In genomic region chr2:120049632-120050274, GRCm38 (mm10) we compare ENCODE assay signal across 9 mouse cellular contexts. TPM values are rescaled to one million over a fixed set of nuclear protein-coding genes. Genes with fewer than 3 reads are reported as not detected.
DNase-seq lines count a peak whose midpoint lies in the region; ATAC-seq lines count a peak whose summit lies in the region.
"Had no signal": no experiment of that assay in that cellular context is flagged by ENCODE, and none has a peak within 500 bp of the region (broad histone marks: within the 10 kb centered on the region; RNA-seq: fewer than 3 reads in every experiment).

No protein-coding gene starts in this region.

- H3K4me2 ChIP-seq in intestine, embryonic 14.5 days (ENCODE audit: low read length), result no peak overlapping the region
- H3K4me2 ChIP-seq in intestine, embryonic 15.5 days (replicated peaks), result no peak overlapping the region
- H3K4me2 ChIP-seq in heart, embryonic 12.5 days, result no peak overlapping the region
- H3K4me2 ChIP-seq in limb, embryonic 11.5 days (ENCODE audit: low read depth, severe bottlenecking), result no peak overlapping the region
- H3K4me2 ChIP-seq: embryonic facial prominence, embryonic 12.5 days had no signal

- peak; percentile 67 for DNase-seq in intestine, embryonic 14.5 days (ENCODE audit: low spot score)
- peak; percentile 46 to 48 for DNase-seq in B cell, adult 2 months
- peak; percentile 71 for DNase-seq in NIH3T3 (ENCODE audit: low read depth)
- peak; percentile 61 for DNase-seq in limb, embryonic 11.5 days (ENCODE audit: low spot score)
- peak; percentile 34 for DNase-seq in retina, postnatal 1 day
- DNase-seq in frontal cortex, postnatal 14 days (ENCODE audit: low spot score in 2 of 2), result no peak

- H3K4me1 ChIP-seq in intestine, embryonic 14.5 days (replicated peaks; ENCODE audit: control insufficient read depth, insufficient read depth, low read length), result peaks cover 9% of the 10 kb centered on the region; the same call in 1 of the 2 replicates
- H3K4me1 ChIP-seq in intestine, embryonic 15.5 days (replicated peaks), result peaks cover 23% of the 10 kb centered on the region
- H3K4me1 ChIP-seq in heart, embryonic 12.5 days (replicated peaks), result peaks cover 11% of the 10 kb centered on the region
- H3K4me1 ChIP-seq in limb, embryonic 11.5 days (ENCODE audit: control insufficient read depth, insufficient read depth, low read length), result no peaks in the 10 kb centered on the region

- H3K9ac ChIP-seq in intestine, embryonic 14.5 days (ENCODE audit: low read length), result no peak overlapping the region
- no peak overlapping the region for H3K9ac ChIP-seq in intestine, embryonic 15.5 days
- no peak overlapping the region for H3K9ac ChIP-seq in heart, embryonic 12.5 days
- no peak overlapping the region; the same call in 1 of the 2 replicates for H3K9ac ChIP-seq in limb, embryonic 11.5 days (ENCODE audit: low read length)
- H3K9ac ChIP-seq: embryonic facial prominence, embryonic 12.5 days had no signal

- H3K4me3 ChIP-seq in intestine, embryonic 14.5 days (ENCODE audit: low read depth, low read length), result no peak overlapping the region
- H3K4me3 ChIP-seq in intestine, embryonic 15.5 days (replicated peaks), result no peak overlapping the region
- no peak overlapping the region for H3K4me3 ChIP-seq in heart, embryonic 12.5 days
- no peak overlapping the region for H3K4me3 ChIP-seq in limb, embryonic 11.5 days (ENCODE audit: low read depth, low read length)
- H3K4me3 ChIP-seq: embryonic facial prominence, embryonic 12.5 days had no signal

- H3K36me3 ChIP-seq in intestine, embryonic 14.5 days (ENCODE audit: control insufficient read depth, insufficient read depth, low read length), result no peaks in the 10 kb centered on the region
- no peaks in the 10 kb centered on the region for H3K36me3 ChIP-seq in intestine, embryonic 15.5 days
- H3K36me3 ChIP-seq in heart, embryonic 12.5 days, result no peaks in the 10 kb centered on the region
- no peaks in the 10 kb centered on the region for H3K36me3 ChIP-seq in limb, embryonic 11.5 days (ENCODE audit: control insufficient read depth, insufficient read depth, low read length)
- H3K36me3 ChIP-seq: embryonic facial prominence, embryonic 12.5 days had no signal

- H3K27ac ChIP-seq in intestine, embryonic 14.5 days (ENCODE audit: low read depth), result no peak overlapping the region
- no peak overlapping the region for H3K27ac ChIP-seq in intestine, embryonic 15.5 days
- H3K27ac ChIP-seq in heart, embryonic 12.5 days (ENCODE audit: poor library complexity, severe bottlenecking), result no peak overlapping the region
- H3K27ac ChIP-seq in limb, embryonic 11.5 days (replicated peaks; ENCODE audit: low read depth, low read length), result no peak overlapping the region
- H3K27ac ChIP-seq: embryonic facial prominence, embryonic 12.5 days had no signal

- no peaks in the 10 kb centered on the region for H3K9me3 ChIP-seq in intestine, embryonic 14.5 days (ENCODE audit: control insufficient read depth, low read length)
- H3K9me3 ChIP-seq in intestine, embryonic 15.5 days, result no peaks in the 10 kb centered on the region
- H3K9me3 ChIP-seq in heart, embryonic 12.5 days (replicated peaks), result no peaks in the 10 kb centered on the region
- no peaks in the 10 kb centered on the region for H3K9me3 ChIP-seq in limb, embryonic 11.5 days (ENCODE audit: control insufficient read depth, low read length)
- H3K9me3 ChIP-seq: embryonic facial prominence, embryonic 12.5 days had no signal

- no peak for ATAC-seq in intestine, embryonic 14.5 days (replicated peaks; ENCODE audit: low FRiP score, low TSS enrichment, low read depth)
- ATAC-seq in intestine, embryonic 15.5 days, result no peak
- ATAC-seq in heart, embryonic 12.5 days (ENCODE audit: insufficient number of reproducible peaks, low FRiP score), result peak; percentile 39; the same call in 1 of the 2 replicates
- no peak for ATAC-seq in limb, embryonic 11.5 days (ENCODE audit: insufficient number of reproducible peaks, low FRiP score, low TSS enrichment, low read depth)

- no peaks in the 10 kb centered on the region for H3K27me3 ChIP-seq in intestine, embryonic 14.5 days (replicated peaks; ENCODE audit: control insufficient read depth, insufficient read depth, low read length)
- H3K27me3 ChIP-seq in intestine, embryonic 15.5 days (replicated peaks), result no peaks in the 10 kb centered on the region
- peaks cover 21% of the 10 kb centered on the region for H3K27me3 ChIP-seq in heart, embryonic 12.5 days (replicated peaks)
- no peaks in the 10 kb centered on the region for H3K27me3 ChIP-seq in limb, embryonic 11.5 days (ENCODE audit: control insufficient read depth, insufficient read depth, low read length)
- H3K27me3 ChIP-seq: embryonic facial prominence, embryonic 12.5 days had no signal

- WGBS in intestine, embryonic 14.5 days, result 62% methylated on average over 10 of the region's 10 CpGs
- 60% methylated on average over 10 of the region's 10 CpGs for WGBS in intestine, embryonic 15.5 days
- 54% methylated on average over 10 of the region's 10 CpGs for WGBS in heart, embryonic 12.5 days
- WGBS in limb, embryonic 11.5 days, result 60% methylated on average over 10 of the region's 10 CpGs

RNA-seq across cellular contexts. Expression of gene Pla2g4b, which starts 16.5 kb away (rescaled TPM):
- polyA plus RNA-seq in intestine, embryonic 14.5 days (2014; fragmentation: Nextera tagmentation; extraction: Ambion mirVana), result 0.72 and 1.4 TPM in 2 replicates
- polyA plus RNA-seq in intestine, embryonic 15.5 days (2015; fragmentation: Nextera tagmentation; extraction: Ambion mirVana), result 0.75 and 1.4 TPM in 2 replicates
- polyA plus RNA-seq in heart, embryonic 12.5 days (2016; fragmentation: Nextera tagmentation; extraction: Ambion mirVana), result 2.3 and 2.5 TPM in 2 replicates
- polyA plus RNA-seq in limb, embryonic 11.5 days (2014; fragmentation: Nextera tagmentation; extraction: Ambion mirVana), result 1.4 and 1.9 TPM in 2 replicates

RNA-seq across cellular contexts. Expression of gene Gm28042, which starts 22.5 kb away (rescaled TPM):
- 2.2 and 3.0 TPM in 2 replicates for polyA plus RNA-seq in intestine, embryonic 14.5 days (2014; fragmentation: Nextera tagmentation; extraction: Ambion mirVana)
- polyA plus RNA-seq in intestine, embryonic 15.5 days (2015; fragmentation: Nextera tagmentation; extraction: Ambion mirVana), result 2.2 TPM in 2 replicates
- 2.3 and 3.2 TPM in 2 replicates for polyA plus RNA-seq in heart, embryonic 12.5 days (2016; fragmentation: Nextera tagmentation; extraction: Ambion mirVana)
- 1.6 and 3.5 TPM in 2 replicates for polyA plus RNA-seq in limb, embryonic 11.5 days (2014; fragmentation: Nextera tagmentation; extraction: Ambion mirVana)

RNA-seq across cellular contexts. Expression of gene Jmjd7, which starts 22.5 kb away (rescaled TPM):
- 18.9 and 20.1 TPM in 2 replicates for polyA plus RNA-seq in intestine, embryonic 14.5 days (2014; fragmentation: Nextera tagmentation; extraction: Ambion mirVana)
- 15.5 and 17.8 TPM in 2 replicates for polyA plus RNA-seq in intestine, embryonic 15.5 days (2015; fragmentation: Nextera tagmentation; extraction: Ambion mirVana)
- polyA plus RNA-seq in heart, embryonic 12.5 days (2016; fragmentation: Nextera tagmentation; extraction: Ambion mirVana), result 13.1 and 13.3 TPM in 2 replicates
- polyA plus RNA-seq in limb, embryonic 11.5 days (2014; fragmentation: Nextera tagmentation; extraction: Ambion mirVana), result 18.5 and 22.2 TPM in 2 replicates

Comparison
In these comparisons a context has a peak if more than half of its experiments do, and no peak if none do; other contexts are left out.
1. DNase-seq: peak in intestine, embryonic 14.5 days (single experiment), B cell, adult 2 months (2 of 2), NIH3T3 (single experiment), limb, embryonic 11.5 days (single experiment) and retina, postnatal 1 day (single experiment); none in frontal cortex, postnatal 14 days (0 of 2).